Mouse (Mus musculus) bone marrow, adult 2 months (tissue): ENCODE results near the gene Sik3.

ENCODE experiments used
- CTCF ChIP-seq: fragments of 200-500 bp; IDR thresholded peaks from 2 replicates; pipeline ENCODE4 v1.5.1; 2011; ENCODE audit warnings: low read length, control low read depth; ENCODE audit not compliant: control insufficient read depth, insufficient read depth
- POLR2A ChIP-seq: fragments of 200-500 bp; IDR thresholded peaks from 2 replicates; pipeline ENCODE4 v1.6.1; 2011; ENCODE audit warnings: low read depth, mild to moderate bottlenecking, control low read depth, low read length, borderline replicate concordance; ENCODE audit not compliant: control insufficient read depth

DNA sequence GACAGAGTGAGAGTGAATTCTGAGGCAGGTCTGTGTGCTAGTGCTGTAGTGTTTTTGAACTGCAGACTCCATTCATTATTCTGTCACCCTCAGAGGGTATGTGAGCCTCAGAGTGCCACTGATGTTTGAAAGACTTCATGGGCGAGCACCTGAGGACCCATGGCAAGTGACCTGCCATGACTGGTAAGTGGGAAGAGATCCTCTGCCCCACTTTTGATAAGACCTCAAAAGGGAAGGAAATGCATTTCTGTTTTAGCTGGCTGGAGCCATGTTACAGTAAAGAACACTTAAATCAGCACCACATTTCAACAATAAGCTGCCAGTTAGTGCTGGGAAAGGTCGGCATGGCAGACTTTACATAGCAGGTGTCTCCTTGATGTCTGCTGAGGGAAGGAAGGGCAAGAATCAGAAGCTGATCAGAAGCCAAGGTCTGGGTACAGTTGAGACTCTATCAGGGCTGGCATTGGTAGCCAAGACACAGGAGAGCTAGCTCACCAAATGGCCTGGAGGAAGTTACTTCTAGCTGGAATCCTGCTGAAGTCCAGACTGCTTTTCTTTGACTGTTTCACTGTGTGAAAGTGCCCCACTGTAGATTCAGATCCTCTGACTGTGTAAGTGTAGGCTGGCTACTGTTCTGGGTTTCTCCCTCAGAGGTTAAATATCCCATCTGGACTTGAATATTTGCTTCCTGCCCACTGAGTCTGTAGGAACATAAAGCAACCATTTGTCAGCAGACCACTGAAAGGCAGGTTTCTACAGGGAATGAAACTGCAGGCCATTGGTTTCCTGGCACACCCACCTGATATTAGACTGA is 138.5 kb downstream of the Sik3 start:
- TF ChIP-seq CTCF = no peak
- TF ChIP-seq POLR2A = no peak
